Mouse (Mus musculus): ENCODE data around the gene Rnf7. TPM values are rescaled to one million over a fixed set of nuclear protein-coding genes. Genes with fewer than 3 reads are reported as not detected.

The Rnf7 gene
- polyA plus RNA-seq, 1 experiment from 2014 or later, result 275 TPM

- ATAC-seq (ENCODE audit: insufficient number of reproducible peaks, low FRiP score, low TSS enrichment, low read depth) (no peak), DNase-seq (ENCODE audit: low spot score) (no peak)
- Histone ChIP-seq H3K4me3 (ENCODE audit: low read depth, low read length) (no peak overlapping the region), H3K4me2 (ENCODE audit: low read depth, severe bottlenecking) (no peak overlapping the region), H3K4me1 (ENCODE audit: control insufficient read depth, insufficient read depth, low read length) (no peaks in the 10 kb centered on the region), H3K9me3 (ENCODE audit: control insufficient read depth, low read length) (0 out of 2 replicates have a peak, but pooled peaks cover 2% of the 10 kb centered on the region), H3K27ac (replicated peaks; ENCODE audit: low read depth, low read length) (no peak overlapping the region), H3K9ac (ENCODE audit: low read length) (no peak overlapping the region), H3K36me3 (ENCODE audit: control insufficient read depth, insufficient read depth, low read length) (peaks cover 3% of the 10 kb centered on the region; the same call in 1 of the 2 replicates), H3K27me3 (ENCODE audit: control insufficient read depth, insufficient read depth, low read length) (no peaks in the 10 kb centered on the region)
- WGBS, result 45% methylated on average over 1 of the region's 1 CpGs
Observed at GRCm38 (mm10) chr9:96461607-96462006, 16.9 kb downstream of the Rnf7 start.

- Histone ChIP-seq H3K4me3 (ENCODE audit: low read depth, low read length) (no peak overlapping the region), H3K4me2 (ENCODE audit: low read depth, severe bottlenecking) (no peak overlapping the region), H3K27me3 (ENCODE audit: control insufficient read depth, insufficient read depth, low read length) (no peaks in the 10 kb centered on the region), H3K27ac (replicated peaks; ENCODE audit: low read depth, low read length) (no peak overlapping the region), H3K4me1 (ENCODE audit: control insufficient read depth, insufficient read depth, low read length) (no peaks in the 10 kb centered on the region), H3K9ac (ENCODE audit: low read length) (no peak overlapping the region), H3K36me3 (ENCODE audit: control insufficient read depth, insufficient read depth, low read length) (peaks cover 3% of the 10 kb centered on the region; the same call in 1 of the 2 replicates), H3K9me3 (ENCODE audit: control insufficient read depth, low read length) (0 out of 2 replicates have a peak, but pooled peaks cover 2% of the 10 kb centered on the region)
- DNase-seq (ENCODE audit: low spot score) (no peak), ATAC-seq (ENCODE audit: insufficient number of reproducible peaks, low FRiP score, low TSS enrichment, low read depth) (no peak)
- WGBS, result 77% methylated on average over 10 of the region's 10 CpGs
Observed at GRCm38 (mm10) chr9:96460117-96460865, 18.2 kb downstream of the Rnf7 start.

GRCm38 (mm10) chr9:96455618-96456017 lies 22.9 kb downstream of the Rnf7 start:
- 67% methylated on average over 8 of the region's 8 CpGs for WGBS
- H3K4me3 ChIP-seq (ENCODE audit: low read depth, low read length), result no peak overlapping the region
- ATAC-seq (ENCODE audit: insufficient number of reproducible peaks, low FRiP score, low TSS enrichment, low read depth) (no peak), DNase-seq (ENCODE audit: low spot score) (no peak)
- no peaks in the 10 kb centered on the region for H3K36me3 ChIP-seq (ENCODE audit: control insufficient read depth, insufficient read depth, low read length)
- H3K9me3 ChIP-seq (ENCODE audit: control insufficient read depth, low read length), result no peaks in the 10 kb centered on the region
- no peak overlapping the region for H3K4me2 ChIP-seq (ENCODE audit: low read depth, severe bottlenecking)
- no peaks in the 10 kb centered on the region for H3K27me3 ChIP-seq (ENCODE audit: control insufficient read depth, insufficient read depth, low read length)
- H3K4me1 ChIP-seq (ENCODE audit: control insufficient read depth, insufficient read depth, low read length), result no peaks in the 10 kb centered on the region
- H3K27ac ChIP-seq (replicated peaks; ENCODE audit: low read depth, low read length), result no peak overlapping the region
- H3K9ac ChIP-seq (ENCODE audit: low read length), result no peak overlapping the region

GRCm38 (mm10) chr9:96452956-96453355 lies 25.5 kb downstream of the Rnf7 start:
- Histone ChIP-seq H3K4me1 (ENCODE audit: control insufficient read depth, insufficient read depth, low read length) (no peaks in the 10 kb centered on the region), H3K36me3 (ENCODE audit: control insufficient read depth, insufficient read depth, low read length) (no peaks in the 10 kb centered on the region), H3K9ac (ENCODE audit: low read length) (no peak overlapping the region), H3K9me3 (ENCODE audit: control insufficient read depth, low read length) (no peaks in the 10 kb centered on the region), H3K27me3 (ENCODE audit: control insufficient read depth, insufficient read depth, low read length) (no peaks in the 10 kb centered on the region), H3K4me3 (ENCODE audit: low read depth, low read length) (no peak overlapping the region), H3K27ac (replicated peaks; ENCODE audit: low read depth, low read length) (no peak overlapping the region), H3K4me2 (ENCODE audit: low read depth, severe bottlenecking) (no peak overlapping the region)
- DNase-seq (ENCODE audit: low spot score) (no peak), ATAC-seq (ENCODE audit: insufficient number of reproducible peaks, low FRiP score, low TSS enrichment, low read depth) (no peak)
- WGBS, result 91% methylated on average over 4 of the region's 4 CpGs

GRCm38 (mm10) chr9:96450900-96451720 lies 27.4 kb downstream of the Rnf7 start:
- no peak overlapping the region for H3K4me3 ChIP-seq (ENCODE audit: low read depth, low read length)
- no peaks in the 10 kb centered on the region for H3K36me3 ChIP-seq (ENCODE audit: control insufficient read depth, insufficient read depth, low read length)
- no peak for DNase-seq (ENCODE audit: low spot score)
- ATAC-seq (ENCODE audit: insufficient number of reproducible peaks, low FRiP score, low TSS enrichment, low read depth), result no peak
- H3K27me3 ChIP-seq (ENCODE audit: control insufficient read depth, insufficient read depth, low read length), result no peaks in the 10 kb centered on the region
- no peak overlapping the region for H3K27ac ChIP-seq (replicated peaks; ENCODE audit: low read depth, low read length)
- H3K4me1 ChIP-seq (ENCODE audit: control insufficient read depth, insufficient read depth, low read length), result no peaks in the 10 kb centered on the region
- H3K4me2 ChIP-seq (ENCODE audit: low read depth, severe bottlenecking), result no peak overlapping the region
- no peak overlapping the region for H3K9ac ChIP-seq (ENCODE audit: low read length)
- WGBS, result 77% methylated on average over 12 of the region's 12 CpGs
- H3K9me3 ChIP-seq (ENCODE audit: control insufficient read depth, low read length), result no peaks in the 10 kb centered on the region

- H3K4me2 ChIP-seq (ENCODE audit: low read depth, severe bottlenecking), result no peak overlapping the region
- ATAC-seq (ENCODE audit: insufficient number of reproducible peaks, low FRiP score, low TSS enrichment, low read depth) (no peak), DNase-seq (ENCODE audit: low spot score) (no peak)
- WGBS, result 88% methylated on average over 9 of the region's 9 CpGs
- H3K9ac ChIP-seq (ENCODE audit: low read length), result no peak overlapping the region
- H3K36me3 ChIP-seq (ENCODE audit: control insufficient read depth, insufficient read depth, low read length), result no peaks in the 10 kb centered on the region
- H3K9me3 ChIP-seq (ENCODE audit: control insufficient read depth, low read length), result no peaks in the 10 kb centered on the region
- H3K27me3 ChIP-seq (ENCODE audit: control insufficient read depth, insufficient read depth, low read length), result no peaks in the 10 kb centered on the region
- no peaks in the 10 kb centered on the region for H3K4me1 ChIP-seq (ENCODE audit: control insufficient read depth, insufficient read depth, low read length)
- no peak overlapping the region for H3K4me3 ChIP-seq (ENCODE audit: low read depth, low read length)
- no peak overlapping the region for H3K27ac ChIP-seq (replicated peaks; ENCODE audit: low read depth, low read length)
Observed at GRCm38 (mm10) chr9:96449514-96449913, 29.0 kb downstream of the Rnf7 start.

GRCm38 (mm10) chr9:96445351-96445750 lies 33.1 kb downstream of the Rnf7 start:
- Histone ChIP-seq H3K9me3 (ENCODE audit: control insufficient read depth, low read length) (no peaks in the 10 kb centered on the region), H3K4me1 (ENCODE audit: control insufficient read depth, insufficient read depth, low read length) (no peaks in the 10 kb centered on the region), H3K27me3 (ENCODE audit: control insufficient read depth, insufficient read depth, low read length) (no peaks in the 10 kb centered on the region), H3K4me3 (ENCODE audit: low read depth, low read length) (no peak overlapping the region), H3K4me2 (ENCODE audit: low read depth, severe bottlenecking) (no peak overlapping the region), H3K9ac (ENCODE audit: low read length) (no peak overlapping the region), H3K36me3 (ENCODE audit: control insufficient read depth, insufficient read depth, low read length) (no peaks in the 10 kb centered on the region), H3K27ac (replicated peaks; ENCODE audit: low read depth, low read length) (no peak overlapping the region)
- whole genome bisulfite sequencing, result 82% methylated on average over 4 of the region's 4 CpGs
- ATAC-seq (ENCODE audit: insufficient number of reproducible peaks, low FRiP score, low TSS enrichment, low read depth), result no peak
- DNase-seq (ENCODE audit: low spot score), result no peak

GRCm38 (mm10) chr9:96442081-96442480 lies 36.4 kb downstream of the Rnf7 start:
- Histone ChIP-seq H3K4me2 (ENCODE audit: low read depth, severe bottlenecking) (no peak overlapping the region), H3K9me3 (ENCODE audit: control insufficient read depth, low read length) (no peaks in the 10 kb centered on the region), H3K27ac (replicated peaks; ENCODE audit: low read depth, low read length) (no peak overlapping the region), H3K36me3 (ENCODE audit: control insufficient read depth, insufficient read depth, low read length) (no peaks in the 10 kb centered on the region), H3K4me3 (ENCODE audit: low read depth, low read length) (no peak overlapping the region), H3K27me3 (ENCODE audit: control insufficient read depth, insufficient read depth, low read length) (peaks cover 2% of the 10 kb centered on the region; the same call in 1 of the 2 replicates), H3K9ac (ENCODE audit: low read length) (no peak overlapping the region), H3K4me1 (ENCODE audit: control insufficient read depth, insufficient read depth, low read length) (peaks cover 4% of the 10 kb centered on the region)
- 28% methylated on average over 10 of the region's 10 CpGs for WGBS
- DNase-seq (ENCODE audit: low spot score), result no peak
- ATAC-seq (ENCODE audit: insufficient number of reproducible peaks, low FRiP score, low TSS enrichment, low read depth), result no peak

All from limb, embryonic 11.5 days (tissue).